Mouse (Mus musculus) cerebellum, adult 2 months (tissue): ENCODE data around the gene Tmem40. TPM values are rescaled to one million over a fixed set of nuclear protein-coding genes. Genes with fewer than 3 reads are reported as not detected.

Source experiments
- DNase-seq, 2 experiments: peaks; one replicate each; pipeline ENCODE4 v3.0.0; 2021
- H3K27ac ChIP-seq: fragments of 200-500 bp; 2 replicates; pipeline ENCODE4 v1.5.1; 2012; ENCODE audit warnings: low read length, control low read depth, inconsistent platforms; ENCODE audit not compliant: insufficient read depth
- H3K27me3 ChIP-seq: fragments of 200-500 bp; 2 replicates; pipeline ENCODE4 v1.6.1; 2012; ENCODE audit warnings: inconsistent platforms, mild to moderate bottlenecking, low read length, moderate library complexity; ENCODE audit not compliant: control insufficient read depth, insufficient read depth
- H3K4me1 ChIP-seq: fragments of 200-500 bp; 2 replicates; pipeline ENCODE4 v1.6.1; 2011; ENCODE audit warnings: low read length; ENCODE audit not compliant: control insufficient read depth, insufficient read depth
- H3K4me3 ChIP-seq: fragments of 200-500 bp; replicated peaks from 2 replicates; pipeline ENCODE3; 2011; ENCODE audit warnings: mild to moderate bottlenecking, low read depth, low read length, control low read depth; ENCODE audit not compliant: insufficient read depth
- CTCF ChIP-seq: fragments of 200-500 bp; IDR thresholded peaks from 2 replicates; pipeline ENCODE4 v1.5.1; 2011; ENCODE audit warnings: low read depth, mild to moderate bottlenecking, control low read depth, low read length, moderate library complexity, borderline replicate concordance; ENCODE audit not compliant: insufficient read depth
- POLR2A ChIP-seq: fragments of 200-500 bp; IDR thresholded peaks from 2 replicates; pipeline ENCODE4 v1.6.1; 2011; ENCODE audit warnings: low read length, control low read depth, borderline replicate concordance; ENCODE audit not compliant: insufficient read depth
- WGBS: fragments of 180-500 bp; shearing (Covaris S2); methylation state at CpG from one replicate; pipeline ENCODE4 v1.1.7; 2018; 5-methylcytosine and 5-hydroxymethylcytosine counted together
- polyA plus RNA-seq: library from polyadenylated mRNA; depleted of rRNA; stranded (reverse); fragments of >200 nt; gene quantifications from 2 replicates; pipeline ENCODE4 v1.2.3, GENCODE M21; 2012

Tmem40 gene
- polyA plus RNA-seq, 1 experiment: 3.5 TPM

DNA sequence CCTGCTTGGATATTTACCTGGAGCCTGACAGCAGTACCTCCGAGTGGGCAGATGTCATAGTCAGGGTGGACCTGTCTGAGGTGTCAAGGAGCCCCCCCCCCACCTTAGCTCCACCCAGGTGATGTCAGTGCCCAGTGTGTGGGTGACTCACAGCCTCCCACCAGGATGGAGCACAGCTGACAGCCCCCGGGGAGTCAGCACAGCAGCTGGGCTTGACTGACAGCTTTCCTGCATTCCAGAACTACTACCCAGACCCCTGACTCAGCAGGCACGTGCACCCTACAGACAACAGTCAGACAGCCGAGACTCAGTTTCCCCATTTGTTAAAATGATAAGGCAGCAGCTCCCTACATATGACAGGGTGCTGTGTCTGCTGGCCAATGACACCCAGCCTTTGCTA is 1.2 kb downstream of the Tmem40 start:
- TF ChIP-seq CTCF (no peak), POLR2A (no peak)
- Histone ChIP-seq H3K4me3 (no peak overlapping the region), H3K27ac (no peak overlapping the region), H3K4me1 (no peaks in the 10 kb centered on the region), H3K27me3 (no peaks in the 10 kb centered on the region)
- WGBS: 44% methylated on average over 4 of the region's 4 CpGs
- DNase-seq: no peak

GRCm38 (mm10) chr6:115760137-115760536 is 2.1 kb downstream of the Tmem40 start:
- H3K27ac ChIP-seq: no peak overlapping the region
- TF ChIP-seq CTCF: no peak
- TF ChIP-seq POLR2A: no peak
- H3K4me1 ChIP-seq: no peaks in the 10 kb centered on the region
- 84% methylated on average over 4 of the region's 4 CpGs for WGBS
- no peak for DNase-seq
- H3K4me3 ChIP-seq: no peak overlapping the region
- no peaks in the 10 kb centered on the region for H3K27me3 ChIP-seq

DNA sequence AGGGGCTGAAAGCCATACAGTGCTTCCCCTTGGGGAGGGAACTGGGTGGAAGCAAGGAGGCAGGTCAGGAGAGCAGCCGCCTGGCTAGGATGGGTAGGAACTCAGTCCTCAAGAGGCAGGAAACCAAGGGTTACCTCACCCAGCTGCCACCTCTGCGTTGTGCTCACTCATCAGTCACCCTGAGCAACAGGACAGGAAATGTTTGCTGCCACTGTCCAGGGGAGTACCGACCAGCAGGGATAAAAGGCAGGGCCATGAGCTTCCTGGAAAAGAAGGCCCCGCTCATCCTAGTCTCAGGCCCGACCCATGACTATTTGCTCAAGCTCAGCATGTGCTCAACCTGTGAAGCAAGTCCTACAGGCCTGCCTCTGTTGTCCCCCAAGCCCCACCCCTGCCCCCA is 2.7 kb downstream of the Tmem40 start:
- Histone ChIP-seq H3K27ac (no peak overlapping the region), H3K4me3 (no peak overlapping the region), H3K27me3 (no peaks in the 10 kb centered on the region), H3K4me1 (no peaks in the 10 kb centered on the region)
- no peak for DNase-seq
- 67% methylated on average over 5 of the region's 5 CpGs for WGBS
- TF ChIP-seq POLR2A (no peak), CTCF (no peak)

GRCm38 (mm10) chr6:115758981-115759435 is 3.2 kb downstream of the Tmem40 start:
- 53% methylated on average over 9 of the region's 9 CpGs for WGBS
- no peaks in the 10 kb centered on the region for H3K27me3 ChIP-seq
- no peaks in the 10 kb centered on the region for H3K4me1 ChIP-seq
- no peak overlapping the region for H3K4me3 ChIP-seq
- no peak for DNase-seq
- TF ChIP-seq POLR2A: no peak
- TF ChIP-seq CTCF: no peak
- H3K27ac ChIP-seq: no peak overlapping the region

DNA sequence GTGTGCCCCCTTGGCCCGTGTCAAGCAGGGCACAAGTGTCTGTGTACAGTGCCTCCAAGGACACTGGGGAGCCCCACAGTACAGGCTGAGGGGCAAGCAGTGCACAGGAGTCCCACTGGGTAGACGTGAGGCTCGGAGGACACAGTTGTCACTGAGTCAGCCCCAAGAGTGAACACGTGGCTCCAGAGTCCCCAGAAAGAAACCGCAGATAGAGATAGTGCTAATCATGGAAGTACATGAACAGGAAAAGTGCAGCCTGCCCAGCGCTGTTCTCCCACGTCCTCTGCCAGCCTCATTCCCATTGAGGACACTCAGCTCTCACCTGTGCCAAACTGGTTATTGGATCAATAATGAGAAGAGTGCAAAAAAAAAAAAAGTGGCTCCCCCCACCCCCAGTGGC is 6.7 kb downstream of the Tmem40 start:
- Histone ChIP-seq H3K27me3 (no peaks in the 10 kb centered on the region), H3K4me1 (no peaks in the 10 kb centered on the region), H3K4me3 (no peak overlapping the region), H3K27ac (no peak overlapping the region)
- DNase-seq: no peak
- WGBS: 67% methylated on average over 7 of the region's 7 CpGs
- TF ChIP-seq POLR2A: no peak

DNA sequence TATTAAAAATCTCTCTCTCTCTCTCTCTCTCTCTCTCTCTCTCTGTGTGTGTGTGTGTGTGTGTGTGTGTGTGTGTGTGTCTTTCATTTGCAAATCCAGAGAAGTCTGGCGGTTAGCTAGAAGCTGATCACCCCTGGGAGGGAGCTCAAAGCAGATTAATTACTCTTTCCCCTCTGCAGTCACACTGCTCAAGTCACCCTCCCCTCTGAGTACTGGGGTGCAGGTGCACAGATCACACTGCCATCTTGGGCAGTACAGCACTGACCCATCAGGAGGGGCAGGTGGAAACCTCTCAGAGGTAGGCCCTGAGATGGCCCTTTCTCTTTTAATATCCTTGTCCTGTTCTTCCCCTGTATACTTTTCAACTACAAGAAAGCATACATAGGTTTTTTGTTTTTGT is 15.9 kb downstream of the Tmem40 start:
- Histone ChIP-seq H3K4me3 (no peak overlapping the region), H3K27me3 (no peaks in the 10 kb centered on the region), H3K4me1 (no peaks in the 10 kb centered on the region), H3K27ac (no peak overlapping the region)
- TF ChIP-seq CTCF (no peak), POLR2A (no peak)
- no peak for DNase-seq
- 47% methylated on average over 1 of the region's 1 CpGs for whole genome bisulfite sequencing

GRCm38 (mm10) chr6:115743569-115743968 is 18.6 kb downstream of the Tmem40 start:
- no peak overlapping the region for H3K27ac ChIP-seq
- DNase-seq: no peak
- no peak overlapping the region for H3K4me3 ChIP-seq
- H3K4me1 ChIP-seq: no peaks in the 10 kb centered on the region
- H3K27me3 ChIP-seq: no peaks in the 10 kb centered on the region
- TF ChIP-seq POLR2A (no peak), CTCF (no peak)
- WGBS: 12% methylated on average over 1 of the region's 1 CpGs

DNA sequence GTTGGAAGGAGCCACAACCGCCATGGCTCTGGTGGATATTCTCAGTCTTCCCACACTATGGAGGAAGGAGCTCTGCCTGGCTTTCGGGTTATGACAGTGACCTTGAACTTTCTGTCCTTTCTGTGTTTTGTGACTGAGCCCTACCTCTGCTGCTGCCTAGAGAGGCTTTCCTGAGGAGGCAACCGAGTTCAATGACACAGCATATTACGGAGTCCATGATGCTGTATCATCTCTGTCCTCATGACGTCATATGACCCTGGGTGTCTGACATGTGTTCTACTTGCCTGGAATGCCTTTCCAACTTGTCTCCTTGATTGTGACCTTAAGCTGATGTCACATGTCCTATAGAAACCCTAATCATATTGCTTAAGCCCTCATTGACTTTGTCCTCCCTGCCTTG is 23.2 kb downstream of the Tmem40 start:
- no peak overlapping the region for H3K4me3 ChIP-seq
- no peaks in the 10 kb centered on the region for H3K27me3 ChIP-seq
- DNase-seq: no peak
- H3K4me1 ChIP-seq: no peaks in the 10 kb centered on the region
- TF ChIP-seq POLR2A: no peak
- no peak for TF ChIP-seq CTCF
- no peak overlapping the region for H3K27ac ChIP-seq
- 93% methylated on average over 5 of the region's 5 CpGs for whole genome bisulfite sequencing
